Mouse (Mus musculus): ENCODE measurements at regions not wholly inside any gene's neighbourhood (a gene's known extent, or its start where the extent isn't known, plus 50 kb on each side); places are given as distances from the start of the nearest gene placed in this dataset.

DNA sequence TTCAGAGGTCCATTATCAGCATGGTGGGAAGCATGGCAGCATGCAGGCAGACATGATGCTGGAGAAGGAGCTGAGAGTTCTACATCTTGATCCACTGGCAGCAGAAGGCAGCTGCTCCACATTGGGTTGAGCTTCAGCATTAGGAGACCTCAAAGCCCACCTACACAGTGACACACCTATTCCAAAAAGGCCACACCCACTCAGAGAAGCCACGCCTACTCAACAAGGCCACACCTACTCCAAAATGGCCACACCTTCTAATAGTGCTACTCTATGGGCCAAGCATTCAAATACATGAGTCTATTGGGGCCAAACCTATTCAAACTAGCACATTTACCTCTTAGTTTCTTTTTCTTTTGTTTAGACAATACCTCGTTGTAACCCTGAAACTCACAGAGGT, 50.4 kb upstream of the Sox13 start:
- no peak for DNase-seq (ENCODE audit: low spot score in 2 of 2)

All from thymus, postnatal 10 days (tissue).